Mouse (Mus musculus): ENCODE measurements around the gene Adprhl1.

GRCm38 (mm10) chr8:13224426-13224825 is 29.5 kb downstream of the Adprhl1 start:
- TF ChIP-seq NRF1 (IDR thresholded peaks at IDR 0.05; ENCODE audit: low read depth, low read length) (no peak), NELFE (IDR thresholded peaks at IDR 0.05; ENCODE audit: low read depth, low read length) (no peak), CTCF (conservative IDR thresholded peaks at IDR 0.05 in 1 of 2, IDR thresholded peaks at IDR 0.05 in 1 of 2; ENCODE audit: low read depth in 2 of 2, low read length in 2 of 2) (no peak), GABPA (IDR thresholded peaks at IDR 0.05; ENCODE audit: insufficient replicate concordance, low read depth, low read length) (no peak), POLR2A (IDR thresholded peaks at IDR 0.05; ENCODE audit: low read depth, low read length) (no peak), USF1 (IDR thresholded peaks at IDR 0.05; ENCODE audit: low read depth, low read length) (no peak), ZC3H11A (IDR thresholded peaks at IDR 0.05; ENCODE audit: low read depth, low read length) (no peak), E2F4 (IDR thresholded peaks at IDR 0.05; ENCODE audit: insufficient replicate concordance, low read depth, low read length) (no peak), MAZ (IDR thresholded peaks at IDR 0.05; ENCODE audit: low read depth, low read length) (no peak), PAX5 (IDR thresholded peaks at IDR 0.05; ENCODE audit: low read length) (no peak), SMC3 (IDR thresholded peaks at IDR 0.05; ENCODE audit: low read depth, low read length) (no peak), SIN3A (IDR thresholded peaks at IDR 0.05; ENCODE audit: low read length) (no peak)

Measured in CH12.LX (cell line).